Comparison of ENCODE assay signal across 22 mouse cellular contexts in the genomic region with DNA sequence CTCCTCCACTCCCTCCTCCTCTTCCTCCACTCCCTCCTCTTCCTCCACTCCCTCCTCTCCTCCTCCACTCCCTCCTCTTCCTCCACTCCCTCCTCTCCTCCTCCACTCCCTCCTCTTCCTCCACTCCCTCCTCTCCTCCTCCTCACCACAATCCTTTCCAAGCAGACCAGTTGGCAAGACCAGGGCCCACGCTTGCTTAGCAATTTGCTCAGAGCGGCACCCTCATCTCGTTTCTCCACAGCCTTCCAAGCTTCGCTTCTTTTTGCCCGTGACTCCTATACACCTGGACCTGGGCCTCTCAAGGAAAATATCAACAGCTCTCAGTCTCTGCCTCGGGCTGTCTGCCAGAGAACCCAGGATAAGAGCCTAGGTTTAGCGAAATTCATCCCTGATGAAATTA.
DNase-seq lines count a peak whose midpoint lies in the region; TF ChIP-seq lines count a peak whose summit lies in the region.
"Had no signal": no experiment of that assay in that cellular context is flagged by ENCODE, and none has a peak within 500 bp of the region (broad histone marks: within the 10 kb centered on the region; RNA-seq: fewer than 3 reads in every experiment).

No protein-coding gene starts in this region.

- no peak for TF ChIP-seq POLR2A in cortical plate, adult 2 months (IDR thresholded peaks at IDR 0.05; ENCODE audit: extremely low read depth, insufficient read depth, low read length)

- peak; percentile 42 for DNase-seq in heart, embryonic 10.5 days (ENCODE audit: low spot score)
- DNase-seq in heart, postnatal 4 days: no peak
- DNase-seq in left cerebral cortex, adult 18-20 months (ENCODE audit: low spot score in 2 of 2): peak; percentile 56 to 69
- DNase-seq in left cerebral cortex, postnatal 4 days: no peak
- DNase-seq in ovary, adult 18-20 months (ENCODE audit: low spot score): peak; percentile 18
- DNase-seq in ovary, postnatal 14 days (ENCODE audit: low spot score): no peak
- DNase-seq: cerebellum, adult 9-10 months; gastrocnemius, postnatal 25 days; heart, adult 11 months; kidney, adult 11 months had no signal

- peak overlapping the region; percentile 24; the same call in 1 of the 2 replicates for H3K27ac ChIP-seq in heart, embryonic 10.5 days
- 0 out of 2 replicates have a peak overlapping the region, but pooled peaks have one; percentile 23 for H3K27ac ChIP-seq in cortical plate, adult 2 months (ENCODE audit: insufficient read depth, low read length)
- H3K27ac ChIP-seq: embryonic facial prominence, embryonic 13.5 days; forebrain, embryonic 10.5 days; hindbrain, embryonic 15.5 days; limb, embryonic 12.5 days; liver, embryonic 15.5 days; macrophage; stomach, embryonic 15.5 days had no signal

- peaks cover 67% of the 10 kb centered on the region for H3K4me1 ChIP-seq in heart, embryonic 10.5 days
- peaks cover 15% of the 10 kb centered on the region for H3K4me1 ChIP-seq in cortical plate, adult 2 months (ENCODE audit: control insufficient read depth, insufficient read depth, low read length)
- H3K4me1 ChIP-seq: liver, embryonic 15.5 days had no signal

- no peak overlapping the region for H3K4me3 ChIP-seq in heart, embryonic 10.5 days
- H3K4me3 ChIP-seq in cortical plate, adult 2 months (ENCODE audit: insufficient read depth, low read length): no peak overlapping the region
- H3K4me3 ChIP-seq: embryonic facial prominence, embryonic 13.5 days; forebrain, embryonic 10.5 days; hindbrain, embryonic 10.5 days; hindbrain, embryonic 15.5 days; limb, embryonic 12.5 days; liver, embryonic 15.5 days; midbrain, embryonic 13.5 days; neural tube, embryonic 13.5 days; stomach, embryonic 15.5 days had no signal

- WGBS in heart, embryonic 10.5 days: 65% methylated on average over 7 of the region's 7 CpGs

- no peaks in the 10 kb centered on the region for H3K27me3 ChIP-seq in heart, embryonic 10.5 days (ENCODE audit: insufficient read depth, poor library complexity, severe bottlenecking)
- H3K27me3 ChIP-seq: embryonic facial prominence, embryonic 13.5 days; hindbrain, embryonic 15.5 days; limb, embryonic 12.5 days; liver, embryonic 15.5 days; midbrain, embryonic 13.5 days; neural tube, embryonic 13.5 days; Patski; stomach, embryonic 15.5 days had no signal

- H3K9me3 ChIP-seq in heart, embryonic 10.5 days: no peaks in the 10 kb centered on the region
- H3K9me3 ChIP-seq: embryonic facial prominence, embryonic 13.5 days; forebrain, embryonic 10.5 days; hindbrain, embryonic 10.5 days; hindbrain, embryonic 15.5 days; limb, embryonic 12.5 days; liver, embryonic 15.5 days; midbrain, embryonic 13.5 days; neural tube, embryonic 13.5 days; stomach, embryonic 15.5 days had no signal

- TF ChIP-seq CTCF in cortical plate, adult 2 months (IDR thresholded peaks at IDR 0.05; ENCODE audit: extremely low read depth, insufficient read depth, low read length): no peak

- no peaks in the 10 kb centered on the region for H3K36me3 ChIP-seq in heart, embryonic 10.5 days
- H3K36me3 ChIP-seq: embryonic facial prominence, embryonic 13.5 days; forebrain, embryonic 10.5 days; hindbrain, embryonic 10.5 days; hindbrain, embryonic 15.5 days; limb, embryonic 12.5 days; liver, embryonic 15.5 days; midbrain, embryonic 13.5 days; neural tube, embryonic 13.5 days; stomach, embryonic 15.5 days had no signal

- intact Hi-C loops in left cerebral cortex, postnatal 4 days (cut with DNase I): no loop called here

Comparison
In these comparisons a context has a peak if more than half of its experiments do, and no peak if none do; other contexts are left out.
1. DNase-seq: peak in heart, embryonic 10.5 days (single experiment), left cerebral cortex, adult 18-20 months (2 of 2) and ovary, adult 18-20 months (single experiment); none in heart, postnatal 4 days (single experiment), left cerebral cortex, postnatal 4 days (single experiment) and ovary, postnatal 14 days (single experiment).